Mouse (Mus musculus): ENCODE measurements at regions not wholly inside any gene's neighbourhood (a gene's known extent, or its start where the extent isn't known, plus 50 kb on each side); places are given as distances from the start of the nearest gene placed in this dataset.

GRCm38 (mm10) chr13:98545398-98545797, 53.6 kb upstream of the Gm10320 start:
- Histone ChIP-seq H3K9me3 (no peaks in the 10 kb centered on the region), H3K9ac (no peak overlapping the region), H3K27ac (no peak overlapping the region), H3K4me2 (replicated peaks) (no peak overlapping the region), H3K27me3 (replicated peaks) (no peaks in the 10 kb centered on the region), H3K4me3 (replicated peaks) (no peak overlapping the region), H3K4me1 (replicated peaks) (no peaks in the 10 kb centered on the region), H3K36me3 (no peaks in the 10 kb centered on the region)
- ATAC-seq = no peak
- WGBS = 77% methylated on average over 5 of the region's 5 CpGs

- Histone ChIP-seq H3K36me3 (no peaks in the 10 kb centered on the region), H3K27me3 (replicated peaks) (no peaks in the 10 kb centered on the region), H3K9me3 (no peaks in the 10 kb centered on the region), H3K4me1 (replicated peaks) (no peaks in the 10 kb centered on the region), H3K9ac (no peak overlapping the region), H3K4me3 (replicated peaks) (no peak overlapping the region), H3K27ac (no peak overlapping the region), H3K4me2 (replicated peaks) (no peak overlapping the region)
- ATAC-seq = no peak
- WGBS = 89% methylated on average over 10 of the region's 10 CpGs
Observed at GRCm38 (mm10) chr13:98544051-98544450, 52.2 kb upstream of the Gm10320 start.

Measured in intestine, embryonic 15.5 days (tissue).